Mouse (Mus musculus): ENCODE data around the gene Asb1. TPM values are rescaled to one million over a fixed set of nuclear protein-coding genes. Genes with fewer than 3 reads are reported as not detected.

Gene Asb1
- polyA plus RNA-seq (2016; fragmentation: Nextera tagmentation; extraction: Ambion mirVana), result 20.2 and 20.9 TPM in 2 replicates

DNA sequence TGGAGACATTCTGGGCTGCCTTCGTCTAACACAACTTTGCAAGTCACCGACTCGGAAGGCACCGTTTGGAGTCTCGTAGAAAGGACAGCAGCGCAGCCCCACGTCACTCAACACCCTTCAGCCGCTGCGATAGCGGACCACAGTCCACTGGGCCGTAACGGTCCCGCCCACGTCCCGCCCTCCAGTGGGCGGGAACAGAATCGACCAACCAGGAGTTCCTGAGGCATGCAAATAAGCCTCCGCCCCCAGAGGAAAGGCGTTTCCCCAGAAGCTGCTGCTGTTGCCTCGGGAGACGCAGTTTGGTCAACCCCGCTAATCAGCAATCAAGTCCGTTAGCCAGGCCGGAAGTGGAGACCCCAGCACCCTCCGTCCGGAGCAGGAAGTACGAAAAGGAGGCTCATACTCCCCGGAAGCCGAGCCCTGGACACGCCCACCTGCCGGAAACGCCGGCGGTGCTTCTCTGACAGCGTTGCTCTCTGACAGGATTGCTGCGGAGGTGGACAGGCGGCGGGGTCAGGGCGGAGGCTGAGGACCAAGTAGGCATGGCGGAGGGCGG, at the start of gene Asb1:
Gene Asb1, plus strand, starts transcription at position 274 of the 556 bp plus-strand sequence.
- under 1% methylated on average over 41 of the region's 41 CpGs for WGBS (ENCODE audit: insufficient replicate concordance)
- Histone ChIP-seq H3K9me3 (replicated peaks) (no peaks in the 10 kb centered on the region), H3K36me3 (peaks cover 14% of the 10 kb centered on the region), H3K27me3 (replicated peaks) (no peaks in the 10 kb centered on the region), H3K4me2 (peak within 1 kb of the TSS; percentile 99), H3K4me1 (peaks cover 88% of the 10 kb centered on the region), H3K9ac (peak within 1 kb of the TSS; percentile 91), H3K27ac (peak within 1 kb of the TSS; percentile 99), H3K4me3 (peak within 1 kb of the TSS; percentile 95)
- ATAC-seq, result peak; percentile 90

DNA sequence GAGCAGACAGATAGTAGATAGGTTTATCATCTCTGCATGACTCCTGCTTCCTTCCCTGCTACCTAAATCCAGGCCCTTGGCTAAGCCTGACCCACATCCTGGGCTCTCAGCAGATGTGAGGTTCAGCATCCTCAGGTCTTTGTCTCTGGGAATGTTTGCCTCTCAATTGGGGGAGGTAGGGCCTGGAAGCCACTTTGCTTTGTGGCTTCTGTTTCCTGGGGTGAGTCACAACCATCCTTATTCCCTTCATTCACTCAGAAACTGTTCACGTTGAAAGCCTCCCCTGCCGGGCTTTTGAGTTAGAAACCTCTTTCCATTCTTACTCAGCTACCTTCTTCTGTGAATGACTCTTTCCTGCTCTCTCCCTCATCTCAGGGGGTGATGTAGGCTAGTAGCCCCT, 47.6 kb upstream of the Asb1 start:
- WGBS (ENCODE audit: insufficient replicate concordance), result 23% methylated on average over 2 of the region's 2 CpGs

DNA sequence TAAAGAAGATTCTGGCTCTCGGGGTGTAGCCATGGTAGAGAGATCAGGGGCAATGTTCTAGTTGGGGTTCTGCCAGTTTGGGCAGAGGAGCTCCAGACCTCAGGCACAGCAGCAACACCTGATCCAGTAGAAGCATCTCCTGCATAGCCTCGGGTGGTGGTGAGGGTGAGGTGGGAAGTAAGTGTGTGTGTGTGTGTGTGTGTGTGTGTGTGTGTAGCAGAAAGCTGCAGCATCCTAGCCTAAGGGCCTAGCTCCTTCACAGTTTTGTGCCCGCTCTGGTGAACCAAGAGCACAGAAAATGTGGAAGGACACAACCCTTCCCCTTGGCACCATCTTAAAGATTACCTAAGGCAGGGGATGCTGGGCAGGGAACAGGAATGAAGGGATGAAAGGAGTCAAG, 46.4 kb upstream of the Asb1 start:
- Histone ChIP-seq H3K9ac (no peak overlapping the region), H3K27ac (no peak overlapping the region)

More for the DNA sequence above, 47.6 kb upstream of the Asb1 start:
- Histone ChIP-seq H3K4me3 (no peak overlapping the region), H3K27ac (no peak overlapping the region), H3K9me3 (replicated peaks) (no peaks in the 10 kb centered on the region), H3K4me1 (peaks cover 19% of the 10 kb centered on the region), H3K4me2 (no peak overlapping the region), H3K9ac (no peak overlapping the region), H3K27me3 (replicated peaks) (peaks cover 18% of the 10 kb centered on the region), H3K36me3 (no peaks in the 10 kb centered on the region)
- no peak for ATAC-seq

GRCm38 (mm10) chr1:91494457-91495140, 45.7 kb upstream of the Asb1 start, which contains the start of gene Traf3ip1:
Gene Traf3ip1, plus strand, starts transcription at chr1:91494647.
- H3K4me2 ChIP-seq, result peak within 1 kb of the TSS; percentile 92
- H3K4me3 ChIP-seq, result peak within 1 kb of the TSS; percentile 85
- peaks cover 2% of the 10 kb centered on the region; the same call in 1 of the 2 replicates for H3K36me3 ChIP-seq
- ATAC-seq, result peak; percentile 99
- H3K27ac ChIP-seq, result peak within 1 kb of the TSS; percentile 17; the same call in 1 of the 2 replicates
- WGBS (ENCODE audit: insufficient replicate concordance), result under 1% methylated on average over 78 of the region's 79 CpGs
- H3K4me1 ChIP-seq, result peaks cover 19% of the 10 kb centered on the region
- H3K9ac ChIP-seq, result peak within 1 kb of the TSS; percentile 80
- peaks cover 18% of the 10 kb centered on the region for H3K27me3 ChIP-seq (replicated peaks)
- no peaks in the 10 kb centered on the region for H3K9me3 ChIP-seq (replicated peaks)

More for the DNA sequence above, 46.4 kb upstream of the Asb1 start:
- Histone ChIP-seq H3K4me2 (peak overlapping the region; percentile 92), H3K27me3 (replicated peaks) (peaks cover 18% of the 10 kb centered on the region), H3K36me3 (no peaks in the 10 kb centered on the region), H3K9me3 (replicated peaks) (no peaks in the 10 kb centered on the region), H3K4me3 (peak overlapping the region; percentile 85), H3K4me1 (peaks cover 19% of the 10 kb centered on the region)
- WGBS (ENCODE audit: insufficient replicate concordance), result 26% methylated on average over 3 of the region's 3 CpGs
- ATAC-seq, result no peak

DNA sequence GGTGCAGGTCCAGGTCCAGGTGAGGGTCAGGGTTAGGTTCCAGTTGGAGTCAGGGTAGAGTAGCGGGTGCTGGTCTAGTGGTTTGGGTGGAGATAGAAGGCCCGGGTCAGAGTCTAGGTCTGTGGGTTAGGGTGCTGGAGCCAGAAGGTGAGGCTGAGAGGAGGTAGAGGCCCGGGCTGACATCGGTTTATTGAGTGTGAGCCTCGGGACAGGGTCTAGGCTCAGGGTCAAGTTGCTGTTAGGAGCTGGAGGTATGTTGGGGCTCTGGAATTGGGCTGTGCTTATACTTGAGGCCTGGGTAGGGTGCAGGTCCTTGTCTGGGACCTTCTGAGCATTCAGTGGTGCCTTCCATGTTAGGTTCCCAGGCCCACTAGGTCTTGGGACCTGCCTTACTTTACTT, 45.0 kb upstream of the Asb1 start:
- Histone ChIP-seq H3K4me3 (peak overlapping the region; percentile 85), H3K36me3 (peaks cover 9% of the 10 kb centered on the region; the same call in 1 of the 2 replicates), H3K27me3 (replicated peaks) (peaks cover 18% of the 10 kb centered on the region), H3K4me2 (peak overlapping the region; percentile 92), H3K27ac (no peak overlapping the region), H3K9me3 (replicated peaks) (no peaks in the 10 kb centered on the region), H3K9ac (peak overlapping the region; percentile 80), H3K4me1 (peaks cover 19% of the 10 kb centered on the region)
- WGBS (ENCODE audit: insufficient replicate concordance), result 47% methylated on average over 5 of the region's 5 CpGs
- no peak for ATAC-seq

DNA sequence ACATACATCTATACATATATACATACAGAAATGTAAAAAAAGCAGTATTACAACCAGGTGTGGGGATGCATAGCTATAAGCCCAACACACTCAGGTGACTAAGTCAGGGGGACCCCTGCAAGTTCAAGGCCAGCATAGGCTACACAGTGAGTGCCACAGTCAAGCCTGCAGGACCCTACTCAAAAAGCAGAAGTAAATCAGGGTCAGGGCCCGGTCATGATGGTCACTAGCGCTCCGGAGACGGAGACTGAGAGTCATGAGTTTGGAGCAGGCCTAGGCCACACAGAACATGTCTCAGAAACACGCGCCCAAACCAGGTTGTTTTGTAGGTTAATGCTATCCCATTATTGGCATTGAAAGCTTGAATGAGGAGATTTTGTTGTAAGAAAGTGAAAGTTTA, 41.8 kb upstream of the Asb1 start:
- WGBS (ENCODE audit: insufficient replicate concordance), result 86% methylated on average over 6 of the region's 6 CpGs
- H3K4me3 ChIP-seq, result no peak overlapping the region
- H3K27me3 ChIP-seq (replicated peaks), result peaks cover 5% of the 10 kb centered on the region
- H3K27ac ChIP-seq, result no peak overlapping the region
- no peak overlapping the region for H3K4me2 ChIP-seq
- peaks cover 27% of the 10 kb centered on the region for H3K36me3 ChIP-seq
- no peak for ATAC-seq
- no peaks in the 10 kb centered on the region for H3K9me3 ChIP-seq (replicated peaks)
- no peak overlapping the region for H3K9ac ChIP-seq
- H3K4me1 ChIP-seq, result peaks cover 19% of the 10 kb centered on the region

- Histone ChIP-seq H3K27ac (no peak overlapping the region), H3K4me2 (no peak overlapping the region), H3K9ac (no peak overlapping the region), H3K27me3 (replicated peaks) (no peaks in the 10 kb centered on the region), H3K36me3 (peaks cover 37% of the 10 kb centered on the region), H3K4me1 (no peaks in the 10 kb centered on the region), H3K4me3 (no peak overlapping the region), H3K9me3 (replicated peaks) (no peaks in the 10 kb centered on the region)
- WGBS (ENCODE audit: insufficient replicate concordance), result 59% methylated on average over 3 of the region's 3 CpGs
- no peak for ATAC-seq
These were observed 35.7 kb upstream of the Asb1 start for GRCm38 (mm10) chr1:91504615-91505014.

- H3K36me3 ChIP-seq, result peaks cover 17% of the 10 kb centered on the region; the same call in 1 of the 2 replicates
- WGBS (ENCODE audit: insufficient replicate concordance), result 77% methylated on average over 11 of the region's 11 CpGs
- H3K4me2 ChIP-seq, result no peak overlapping the region
- H3K4me3 ChIP-seq, result no peak overlapping the region
- no peak overlapping the region for H3K27ac ChIP-seq
- no peaks in the 10 kb centered on the region for H3K27me3 ChIP-seq (replicated peaks)
- no peak overlapping the region for H3K9ac ChIP-seq
- no peaks in the 10 kb centered on the region for H3K4me1 ChIP-seq
- ATAC-seq, result no peak
- H3K9me3 ChIP-seq (replicated peaks), result no peaks in the 10 kb centered on the region
These were observed 25.4 kb upstream of the Asb1 start for GRCm38 (mm10) chr1:91514916-91515315.

- 78% methylated on average over 6 of the region's 6 CpGs for WGBS (ENCODE audit: insufficient replicate concordance)
- Histone ChIP-seq H3K27ac (no peak overlapping the region), H3K9ac (no peak overlapping the region)
These were observed 24.7 kb upstream of the Asb1 start for GRCm38 (mm10) chr1:91515642-91516041.

GRCm38 (mm10) chr1:91523759-91524158, 16.6 kb upstream of the Asb1 start:
- Histone ChIP-seq H3K4me3 (no peak overlapping the region), H3K4me2 (no peak overlapping the region), H3K27ac (no peak overlapping the region), H3K9me3 (replicated peaks) (no peaks in the 10 kb centered on the region), H3K36me3 (peaks cover 59% of the 10 kb centered on the region), H3K9ac (no peak overlapping the region), H3K4me1 (peaks cover 3% of the 10 kb centered on the region; the same call in 1 of the 2 replicates), H3K27me3 (replicated peaks) (no peaks in the 10 kb centered on the region)
- ATAC-seq, result peak; percentile 77
- WGBS (ENCODE audit: insufficient replicate concordance), result 12% methylated on average over 10 of the region's 10 CpGs

More at GRCm38 (mm10) chr1:91515642-91516041, 24.7 kb upstream of the Asb1 start:
- H3K27me3 ChIP-seq (replicated peaks), result no peaks in the 10 kb centered on the region
- H3K4me2 ChIP-seq, result no peak overlapping the region
- no peak for ATAC-seq
- H3K36me3 ChIP-seq, result peaks cover 23% of the 10 kb centered on the region; the same call in 1 of the 2 replicates
- no peak overlapping the region for H3K4me3 ChIP-seq
- H3K9me3 ChIP-seq (replicated peaks), result no peaks in the 10 kb centered on the region
- H3K4me1 ChIP-seq, result no peaks in the 10 kb centered on the region

- ATAC-seq, result no peak
- peaks cover 47% of the 10 kb centered on the region for H3K36me3 ChIP-seq
These were observed 14.5 kb upstream of the Asb1 start for GRCm38 (mm10) chr1:91525838-91526237.

GRCm38 (mm10) chr1:91530166-91530565, 10.2 kb upstream of the Asb1 start:
- no peak overlapping the region for H3K4me2 ChIP-seq
- no peak overlapping the region for H3K27ac ChIP-seq
- no peak overlapping the region for H3K9ac ChIP-seq
- H3K27me3 ChIP-seq (replicated peaks), result no peaks in the 10 kb centered on the region
- H3K36me3 ChIP-seq, result peaks cover 23% of the 10 kb centered on the region
- no peak overlapping the region for H3K4me3 ChIP-seq
- ATAC-seq, result no peak
- WGBS (ENCODE audit: insufficient replicate concordance), result 75% methylated on average over 9 of the region's 9 CpGs
- peaks cover 34% of the 10 kb centered on the region for H3K4me1 ChIP-seq
- no peaks in the 10 kb centered on the region for H3K9me3 ChIP-seq (replicated peaks)

More at GRCm38 (mm10) chr1:91525838-91526237, 14.5 kb upstream of the Asb1 start:
- WGBS (ENCODE audit: insufficient replicate concordance), result 83% methylated on average over 14 of the region's 14 CpGs
- Histone ChIP-seq H3K27ac (no peak overlapping the region), H3K9me3 (replicated peaks) (no peaks in the 10 kb centered on the region), H3K27me3 (replicated peaks) (no peaks in the 10 kb centered on the region), H3K4me3 (no peak overlapping the region), H3K4me2 (no peak overlapping the region), H3K4me1 (peaks cover 3% of the 10 kb centered on the region; the same call in 1 of the 2 replicates), H3K9ac (no peak overlapping the region)

All from liver, embryonic 12.5 days (tissue).